Mouse (Mus musculus) retina, adult 2 months (tissue): ENCODE measurements at regions not wholly inside any gene's neighbourhood (a gene's known extent, or its start where the extent isn't known, plus 50 kb on each side); places are given as distances from the start of the nearest gene placed in this dataset.

ENCODE experiments used
- DNase-seq: peaks from one replicate; pipeline ENCODE4 v3.0.0-alpha.2; 2012; ENCODE audit warnings: low read depth, low spot score

GRCm38 (mm10) chrX:11487876-11488275, 160.3 kb downstream of the H2al1j start:
- DNase-seq = no peak

- DNase-seq = no peak
These were observed 162.6 kb downstream of the H2al1j start for GRCm38 (mm10) chrX:11490146-11490693.

- no peak for DNase-seq
These were observed 163.6 kb downstream of the H2al1j start for GRCm38 (mm10) chrX:11491235-11491634.

- DNase-seq = no peak
These were observed 164.2 kb downstream of the H2al1j start for GRCm38 (mm10) chrX:11491676-11492391.

- DNase-seq = no peak
These were observed 166.1 kb downstream of the H2al1j start for GRCm38 (mm10) chrX:11493526-11494245.

GRCm38 (mm10) chrX:11494246-11494630, 166.6 kb downstream of the H2al1j start:
- no peak for DNase-seq

- no peak for DNase-seq
These were observed 184.8 kb downstream of the H2al1j start for GRCm38 (mm10) chrX:11512439-11512838.

- DNase-seq = no peak
These were observed 185.3 kb downstream of the H2al1j start for GRCm38 (mm10) chrX:11512928-11513327.

- DNase-seq = peak; percentile 40
These were observed 196.2 kb downstream of the H2al1j start for GRCm38 (mm10) chrX:11523791-11524190.

- no peak for DNase-seq
These were observed 197.7 kb downstream of the H2al1j start for GRCm38 (mm10) chrX:11525326-11525725.

- DNase-seq = no peak
These were observed 201.0 kb downstream of the H2al1j start for GRCm38 (mm10) chrX:11528589-11528988.

- DNase-seq = no peak
These were observed 201.6 kb downstream of the H2al1j start for GRCm38 (mm10) chrX:11529221-11529620.

GRCm38 (mm10) chrX:11532817-11533216, 205.2 kb downstream of the H2al1j start:
- DNase-seq = no peak

GRCm38 (mm10) chrX:11533871-11534270, 206.2 kb downstream of the H2al1j start:
- DNase-seq = no peak

GRCm38 (mm10) chrX:11541011-11541410, 213.4 kb downstream of the H2al1j start:
- DNase-seq = no peak

- DNase-seq = no peak
These were observed 222.7 kb downstream of the H2al1j start for GRCm38 (mm10) chrX:11550164-11550851.

- DNase-seq = no peak
These were observed 224.6 kb downstream of the H2al1j start for GRCm38 (mm10) chrX:11552177-11552576.

- no peak for DNase-seq
These were observed 227.5 kb downstream of the H2al1j start for GRCm38 (mm10) chrX:11555035-11555570.

- DNase-seq = no peak
These were observed 230.6 kb downstream of the H2al1j start for GRCm38 (mm10) chrX:11558260-11558659.

- DNase-seq = no peak
These were observed 233.1 kb downstream of the H2al1j start for GRCm38 (mm10) chrX:11560550-11561276.

GRCm38 (mm10) chrX:11565888-11566287, 238.3 kb downstream of the H2al1j start:
- DNase-seq = no peak
